Mouse (Mus musculus): ENCODE results near the gene Cmtr1.

DNA sequence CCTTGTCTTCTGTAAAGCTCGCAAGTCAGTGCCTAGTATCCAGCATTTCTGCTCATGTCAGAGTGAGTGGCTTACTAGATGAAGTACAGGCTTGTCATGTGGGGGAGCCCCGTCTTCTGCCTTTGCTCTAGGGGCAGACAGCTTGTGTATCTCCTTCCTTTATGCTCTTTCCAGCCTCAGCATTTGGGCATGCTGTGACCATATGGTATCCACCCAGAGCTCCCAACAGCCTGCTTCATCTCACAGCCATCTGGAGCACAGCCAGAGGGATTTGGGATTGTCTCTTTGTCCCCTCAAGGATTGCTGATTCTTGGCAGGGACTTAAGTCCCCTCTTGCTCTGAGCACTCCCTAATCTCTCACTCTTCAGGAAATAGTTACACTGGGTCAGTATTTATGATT is 19.8 kb downstream of the Cmtr1 start:
- TF ChIP-seq POLR2A (IDR thresholded peaks at IDR 0.05; ENCODE audit: control insufficient read depth, low read depth, low read length), result no peak
- no peak for TF ChIP-seq CTCF (IDR thresholded peaks at IDR 0.05; ENCODE audit: control insufficient read depth, insufficient read depth, insufficient replicate concordance, low read depth, low read length)

All from testis, adult 2 months (tissue).